Mouse (Mus musculus) stomach, embryonic 16.5 days (tissue): Measurements from ENCODE around the gene Krtap14. TPM values are rescaled to one million over a fixed set of nuclear protein-coding genes. Genes with fewer than 3 reads are reported as not detected.

Source experiments
- ATAC-seq: fragments of 200-750 bp; cut with Nextera tagmentation; 2 replicates; pipeline ENCODE4 v1.8.0; 2017; ENCODE audit warnings: moderate number of reproducible peaks, moderate TSS enrichment; ENCODE audit not compliant: insufficient read depth, low FRiP score
- H3K27ac ChIP-seq: fragments of 300-500 bp; sonication (generic); 2 replicates; pipeline ENCODE4 v1.5.1; 2014; ENCODE audit warnings: low read length
- H3K27me3 ChIP-seq: fragments of 300-500 bp; sonication (generic); 2 replicates; pipeline ENCODE4 v1.6.1; 2014; ENCODE audit warnings: low read length, control low read depth, mixed read lengths; ENCODE audit not compliant: control insufficient read depth, insufficient read depth
- H3K36me3 ChIP-seq: fragments of 300-500 bp; sonication (generic); 2 replicates; pipeline ENCODE4 v1.6.1; 2014; ENCODE audit warnings: low read length; ENCODE audit not compliant: control insufficient read depth, insufficient read depth
- H3K4me1 ChIP-seq: fragments of 300-500 bp; sonication (generic); 2 replicates; pipeline ENCODE4 v1.6.1; 2014; ENCODE audit warnings: low read length, control low read depth, mixed read lengths; ENCODE audit not compliant: control insufficient read depth, insufficient read depth
- H3K4me2 ChIP-seq: fragments of 300-500 bp; sonication (generic); 2 replicates; pipeline ENCODE4 v1.6.1; 2014; ENCODE audit warnings: low read depth, low read length, mixed read lengths
- H3K4me3 ChIP-seq: fragments of 300-500 bp; sonication (generic); replicated peaks from 2 replicates; pipeline ENCODE4 v1.5.1; 2014; ENCODE audit warnings: mild to moderate bottlenecking, low read length
- H3K9ac ChIP-seq: fragments of 300-500 bp; sonication (generic); 2 replicates; pipeline ENCODE4 v1.6.1; 2014; ENCODE audit warnings: low read length
- H3K9me3 ChIP-seq: fragments of 300-500 bp; sonication (generic); replicated peaks from 2 replicates; pipeline ENCODE4 v1.6.1; 2016; ENCODE audit warnings: low read length, control low read depth; ENCODE audit not compliant: control insufficient read depth
- WGBS: fragments of 180-500 bp; shearing (Covaris S2); extraction: QIAGEN DNeasy Blood & Tissue Kit; methylation state at CpG from one replicate; pipeline ENCODE4 v1.1.7; 2014; 5-methylcytosine and 5-hydroxymethylcytosine counted together
- polyA plus RNA-seq: library from polyadenylated mRNA; unstranded; fragments of >200 nt; fragmentation: Nextera tagmentation; extraction: Ambion mirVana; gene quantifications from 2 replicates; pipeline ENCODE4 v1.2.1, GENCODE M21; 2015

The Krtap14 gene
- not detected in 2 replicates for polyA plus RNA-seq

GRCm38 (mm10) chr16:88826095-88826652 is at the start of gene Krtap14:
Gene Krtap14 (minus strand): TSS chr16:88826145.
- Histone ChIP-seq H3K9me3 (no peaks in the 10 kb centered on the region), H3K27ac (no peak within 1 kb of the TSS), H3K9ac (no peak within 1 kb of the TSS), H3K36me3 (no peaks in the 10 kb centered on the region), H3K4me3 (no peak within 1 kb of the TSS), H3K27me3 (no peaks in the 10 kb centered on the region), H3K4me2 (no peak within 1 kb of the TSS), H3K4me1 (no peaks in the 10 kb centered on the region)
- WGBS = 84% methylated on average over 9 of the region's 9 CpGs
- no peak for ATAC-seq

DNA sequence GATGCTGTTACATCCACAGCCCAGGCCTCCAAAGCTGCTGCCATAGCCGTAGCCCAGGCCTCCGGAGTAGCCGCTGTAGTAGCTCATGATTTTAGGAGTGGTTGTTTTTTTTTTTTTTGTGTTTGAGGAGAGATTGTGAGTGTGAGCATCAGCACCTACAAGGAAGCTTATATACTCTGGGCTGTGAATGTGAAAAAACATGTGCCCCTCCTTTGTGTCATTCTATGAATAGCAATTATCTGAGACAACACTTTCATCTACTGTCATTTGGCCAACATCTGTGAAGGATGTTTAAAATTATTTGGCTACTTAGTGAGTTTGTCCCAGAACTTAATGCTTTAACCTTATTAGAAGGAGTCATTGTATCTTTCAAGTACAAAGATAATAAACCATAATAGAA is 48.2 kb upstream of the Krtap14 start, which contains the start of gene Krtap19-2:
Krtap19-2 (minus strand) TSS at position 101 of the 400 bp plus-strand sequence.
- Histone ChIP-seq H3K27me3 (no peaks in the 10 kb centered on the region), H3K9ac (no peak within 1 kb of the TSS), H3K4me3 (no peak within 1 kb of the TSS), H3K4me1 (no peaks in the 10 kb centered on the region), H3K27ac (no peak within 1 kb of the TSS), H3K4me2 (no peak within 1 kb of the TSS), H3K36me3 (no peaks in the 10 kb centered on the region), H3K9me3 (no peaks in the 10 kb centered on the region)
- WGBS = 93% methylated on average over 3 of the region's 3 CpGs
- no peak for ATAC-seq

GRCm38 (mm10) chr16:88869311-88869710 is 43.4 kb upstream of the Krtap14 start, which contains the start of gene Krtap19-1:
Gene Krtap19-1 (minus strand): TSS chr16:88869411.
- H3K27me3 ChIP-seq = no peaks in the 10 kb centered on the region
- no peak within 1 kb of the TSS for H3K27ac ChIP-seq
- H3K36me3 ChIP-seq = no peaks in the 10 kb centered on the region
- no peaks in the 10 kb centered on the region for H3K4me1 ChIP-seq
- 82% methylated on average over 6 of the region's 6 CpGs for WGBS
- H3K9ac ChIP-seq = no peak within 1 kb of the TSS
- H3K4me2 ChIP-seq = no peak within 1 kb of the TSS
- H3K9me3 ChIP-seq = no peaks in the 10 kb centered on the region
- H3K4me3 ChIP-seq = no peak within 1 kb of the TSS
- no peak for ATAC-seq

DNA sequence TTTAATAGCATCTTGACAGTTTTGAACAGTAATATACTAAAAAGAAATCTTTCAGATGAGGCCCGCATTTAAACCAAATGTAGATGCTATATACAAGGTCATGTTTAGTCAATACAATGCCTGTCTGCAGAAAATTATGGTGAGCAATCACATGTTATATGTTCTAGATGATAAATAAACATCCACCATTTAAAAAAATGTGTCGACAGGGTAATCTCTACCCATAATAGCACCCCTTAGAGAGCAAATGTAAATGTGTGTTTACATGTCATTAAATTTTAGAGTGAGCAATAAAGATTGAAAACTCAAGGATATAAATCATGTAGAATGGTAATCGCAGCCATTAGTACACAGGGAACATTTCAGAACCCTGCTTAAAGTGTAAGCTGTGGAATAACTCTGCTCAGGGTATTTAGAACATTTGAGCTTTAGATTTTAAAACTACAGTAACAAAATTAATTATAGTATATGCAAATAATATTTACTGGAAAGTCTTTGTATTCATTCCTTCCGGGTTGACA is 39.0 kb upstream of the Krtap14 start:
- ATAC-seq = no peak
- H3K4me2 ChIP-seq = no peak overlapping the region
- no peaks in the 10 kb centered on the region for H3K4me1 ChIP-seq
- H3K27me3 ChIP-seq = no peaks in the 10 kb centered on the region
- no peak overlapping the region for H3K27ac ChIP-seq
- H3K9ac ChIP-seq = no peak overlapping the region
- WGBS = 89% methylated on average over 4 of the region's 4 CpGs
- no peaks in the 10 kb centered on the region for H3K36me3 ChIP-seq
- H3K9me3 ChIP-seq = no peaks in the 10 kb centered on the region
- H3K4me3 ChIP-seq = no peak overlapping the region

GRCm38 (mm10) chr16:88851450-88851849 is 25.5 kb upstream of the Krtap14 start:
- ATAC-seq = no peak
- no peaks in the 10 kb centered on the region for H3K36me3 ChIP-seq
- no peak overlapping the region for H3K4me2 ChIP-seq
- H3K27ac ChIP-seq = no peak overlapping the region
- no peaks in the 10 kb centered on the region for H3K27me3 ChIP-seq
- H3K4me1 ChIP-seq = no peaks in the 10 kb centered on the region
- 16% methylated on average over 5 of the region's 5 CpGs for WGBS
- H3K9me3 ChIP-seq = no peaks in the 10 kb centered on the region
- H3K4me3 ChIP-seq = no peak overlapping the region
- H3K9ac ChIP-seq = no peak overlapping the region

DNA sequence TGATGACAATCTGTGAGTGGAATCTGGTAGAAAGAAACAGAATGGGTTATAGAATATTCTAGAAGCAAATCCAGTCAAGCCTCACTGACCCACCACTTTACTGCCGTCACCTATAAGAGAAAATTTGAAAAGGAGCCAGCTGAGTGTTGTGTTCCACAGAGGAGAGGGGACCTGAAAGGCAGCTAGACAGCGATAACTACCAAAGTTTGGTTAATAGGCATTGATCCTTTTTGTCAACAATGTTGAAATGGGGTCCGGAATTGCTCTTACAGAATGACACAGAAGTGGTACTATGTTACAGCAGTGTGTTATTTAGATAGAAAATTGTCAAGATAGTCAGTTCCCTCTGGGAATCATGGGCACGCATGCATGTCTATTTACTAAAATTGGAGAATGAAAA is 22.6 kb upstream of the Krtap14 start:
- H3K27ac ChIP-seq = no peak overlapping the region
- no peaks in the 10 kb centered on the region for H3K4me1 ChIP-seq
- H3K27me3 ChIP-seq = no peaks in the 10 kb centered on the region
- no peak overlapping the region for H3K4me2 ChIP-seq
- H3K9ac ChIP-seq = no peak overlapping the region
- no peaks in the 10 kb centered on the region for H3K36me3 ChIP-seq
- WGBS = 68% methylated on average over 4 of the region's 4 CpGs
- no peak for ATAC-seq
- no peak overlapping the region for H3K4me3 ChIP-seq
- H3K9me3 ChIP-seq = no peaks in the 10 kb centered on the region

DNA sequence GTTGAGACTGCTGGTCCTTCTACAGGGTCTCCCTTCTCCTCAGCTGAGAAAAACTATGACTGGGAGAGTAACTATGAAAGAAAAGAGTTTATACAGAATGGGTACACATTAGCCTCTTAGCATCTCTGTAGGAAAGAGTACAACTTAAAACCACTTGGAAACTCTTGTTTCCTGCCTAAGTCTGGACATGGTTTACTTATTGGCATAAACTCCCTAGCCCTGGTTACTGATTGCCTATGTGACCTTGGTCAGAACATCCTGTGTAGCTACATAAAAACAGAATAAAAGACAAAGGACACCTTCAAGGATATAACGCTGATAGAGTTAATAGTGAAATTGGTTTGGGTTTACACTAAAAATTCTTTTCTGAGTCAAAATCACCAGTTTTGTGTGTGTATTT is 21.4 kb upstream of the Krtap14 start:
- no peaks in the 10 kb centered on the region for H3K27me3 ChIP-seq
- no peak overlapping the region for H3K4me2 ChIP-seq
- no peak for ATAC-seq
- no peaks in the 10 kb centered on the region for H3K36me3 ChIP-seq
- no peak overlapping the region for H3K4me3 ChIP-seq
- 91% methylated on average over 1 of the region's 1 CpGs for WGBS
- H3K9me3 ChIP-seq = no peaks in the 10 kb centered on the region
- no peaks in the 10 kb centered on the region for H3K4me1 ChIP-seq
- H3K9ac ChIP-seq = no peak overlapping the region
- H3K27ac ChIP-seq = no peak overlapping the region

- Histone ChIP-seq H3K4me1 (no peaks in the 10 kb centered on the region), H3K9ac (no peak overlapping the region), H3K4me2 (no peak overlapping the region), H3K9me3 (no peaks in the 10 kb centered on the region), H3K4me3 (no peak overlapping the region), H3K27me3 (no peaks in the 10 kb centered on the region), H3K36me3 (no peaks in the 10 kb centered on the region), H3K27ac (no peak overlapping the region)
- no peak for ATAC-seq
- 63% methylated on average over 3 of the region's 3 CpGs for WGBS
Observed at GRCm38 (mm10) chr16:88826978-88827377, 1.0 kb upstream of the Krtap14 start.

DNA sequence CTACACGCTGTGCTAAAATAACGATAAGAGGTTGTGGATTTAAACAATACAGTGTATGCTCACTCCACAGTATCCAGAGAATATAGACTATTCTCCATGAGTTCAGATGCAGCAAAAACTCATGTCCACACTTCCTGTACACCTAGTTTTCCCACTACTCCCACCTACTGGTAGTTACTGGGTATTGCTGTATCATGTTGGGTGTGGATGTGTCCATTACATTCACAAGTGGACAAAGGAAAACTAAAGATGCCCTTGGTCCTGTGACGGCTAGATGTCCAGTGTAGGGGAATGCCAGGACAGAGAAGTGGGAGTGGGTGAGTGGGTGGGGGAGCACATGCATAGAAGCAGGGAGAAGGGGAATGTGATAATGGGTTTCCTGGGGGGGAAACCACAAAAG is 2.2 kb downstream of the Krtap14 start:
- WGBS = 81% methylated on average over 3 of the region's 3 CpGs
- no peaks in the 10 kb centered on the region for H3K4me1 ChIP-seq
- H3K36me3 ChIP-seq = no peaks in the 10 kb centered on the region
- H3K27me3 ChIP-seq = no peaks in the 10 kb centered on the region
- no peak overlapping the region for H3K9ac ChIP-seq
- H3K9me3 ChIP-seq = no peaks in the 10 kb centered on the region
- H3K27ac ChIP-seq = no peak overlapping the region
- H3K4me2 ChIP-seq = no peak overlapping the region
- no peak overlapping the region for H3K4me3 ChIP-seq
- no peak for ATAC-seq
